ENCODE assay signal across 7 mouse cellular contexts in the genomic region with DNA sequence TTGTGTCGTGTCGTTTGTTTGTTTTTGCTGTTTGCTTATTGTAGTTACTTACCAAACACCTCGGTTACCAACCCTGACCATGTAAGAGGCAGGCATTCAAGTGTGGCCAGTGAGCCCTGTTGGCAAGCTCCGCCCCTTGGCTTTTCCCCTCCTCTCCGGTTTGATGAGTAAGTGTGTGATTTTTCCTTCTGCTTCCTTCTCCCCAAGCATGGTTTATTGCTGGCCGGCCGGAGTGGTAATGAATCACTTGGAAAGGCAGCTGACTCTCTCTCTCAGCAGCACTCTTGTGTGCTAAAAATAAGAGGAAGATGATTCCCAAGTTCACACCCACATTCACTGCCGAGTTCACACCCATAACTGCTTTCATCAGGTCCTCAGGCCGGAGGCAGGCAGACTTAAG. TPM values are rescaled to one million over a fixed set of nuclear protein-coding genes. Genes with fewer than 3 reads are reported as not detected.
DNase-seq lines count a peak whose midpoint lies in the region; ATAC-seq and TF ChIP-seq lines count a peak whose summit lies in the region.

No protein-coding gene starts in this region.

- no peak overlapping the region for H3K9ac ChIP-seq in forebrain, postnatal 0 days

- H3K4me1 ChIP-seq in forebrain, postnatal 0 days (ENCODE audit: insufficient read depth), result no peaks in the 10 kb centered on the region

- DNase-seq in NIH3T3 (ENCODE audit: low read depth), result peak; percentile 94
- peak; percentile 72 for DNase-seq in adrenal gland, postnatal 25 days
- peak; percentile 27 to 44 for DNase-seq in heart, postnatal 36 days
- peak; percentile 52 to 56 for DNase-seq in left cerebral cortex, postnatal 36 days (ENCODE audit: low spot score in 2 of 2)
- DNase-seq in urinary bladder, postnatal 36 days (ENCODE audit: low spot score in 2 of 2), result peak; percentile 58 to 76
- no peak for DNase-seq in forebrain, postnatal 0 days

- intact Hi-C loops in heart, postnatal 36 days (cut with DNase I), result no loop called here
- intact Hi-C loops in left cerebral cortex, postnatal 36 days (cut with DNase I), result no loop called here

- TF ChIP-seq CTCF in forebrain, postnatal 0 days (IDR thresholded peaks at IDR 0.05; ENCODE audit: low read depth), result no peak

- H3K9me3 ChIP-seq in forebrain, postnatal 0 days (ENCODE audit: low read length), result no peaks in the 10 kb centered on the region

- 78% methylated on average over 9 of the region's 9 CpGs for WGBS in forebrain, postnatal 0 days

- no peak for ATAC-seq in forebrain, postnatal 0 days
- ATAC-seq in megakaryocyte, adult 5-6 weeks (ENCODE audit: poor library complexity, severe bottlenecking), result no peak

- no peaks in the 10 kb centered on the region for H3K36me3 ChIP-seq in forebrain, postnatal 0 days (ENCODE audit: insufficient read depth)

- H3K4me2 ChIP-seq in forebrain, postnatal 0 days (ENCODE audit: low read depth), result no peak overlapping the region

- H3K4me3 ChIP-seq in forebrain, postnatal 0 days (ENCODE audit: low read depth, low read length), result no peak overlapping the region

- H3K27ac ChIP-seq in forebrain, postnatal 0 days (ENCODE audit: low read depth, low read length), result no peak overlapping the region

- no peaks in the 10 kb centered on the region for H3K27me3 ChIP-seq in forebrain, postnatal 0 days (ENCODE audit: insufficient read depth, low read length)

RNA-seq across cellular contexts. Expression of a gene that starts 15.4 kb away (rescaled TPM):
- total RNA-seq in adrenal gland, postnatal 25 days (2021), result 92.8 and 107 TPM in 2 replicates
- total RNA-seq in heart, postnatal 36 days (2021), result 10 to 100 TPM; 65.4 to 82.1 TPM
- total RNA-seq in left cerebral cortex, postnatal 36 days (2021), result 10 to 100 TPM; 41.7 to 47.6 TPM
- total RNA-seq in forebrain, postnatal 0 days (2014; rRNA removed), result 17.2 and 24.2 TPM in 2 replicates
- polyA plus RNA-seq in forebrain, postnatal 0 days (2015; fragmentation: Nextera tagmentation; extraction: Ambion mirVana), result 11.3 and 22.3 TPM in 2 replicates
- total RNA-seq in megakaryocyte, adult 5-6 weeks (2015), result 0.91 and 0.93 TPM in 2 replicates
- total RNA-seq in megakaryocyte, adult 5-6 weeks (2017), result 1.1 and 1.2 TPM in 2 replicates
